Mouse (Mus musculus): ENCODE results near the gene Olfr370. TPM values are rescaled to one million over a fixed set of nuclear protein-coding genes. Genes with fewer than 3 reads are reported as not detected.

The Olfr370 gene
- not detected in 2 replicates for polyA plus RNA-seq (2015; fragmentation: Nextera tagmentation; extraction: Ambion mirVana)

DNA sequence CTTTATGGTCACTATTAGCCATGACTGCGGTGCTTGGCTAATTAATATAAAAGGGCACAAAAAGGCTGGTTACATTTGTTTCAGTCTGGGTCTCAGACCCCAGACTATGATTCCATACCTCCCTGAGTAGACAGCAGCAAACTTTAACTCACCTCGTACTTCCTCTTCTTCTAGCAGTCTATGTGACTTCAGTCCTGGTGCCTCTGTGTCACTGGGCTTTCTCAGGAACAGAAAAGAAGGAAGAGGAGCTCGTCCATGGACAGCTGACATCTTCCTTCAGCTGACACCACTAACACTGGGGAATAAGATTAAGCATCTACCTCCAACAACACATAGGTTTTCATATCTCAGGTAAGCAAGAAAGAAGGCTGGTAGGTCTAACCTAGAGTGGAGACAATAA is at the start of gene Olfr370:
TSS of gene Olfr370 (plus strand) at position 45 of the 400 bp plus-strand sequence.

DNA sequence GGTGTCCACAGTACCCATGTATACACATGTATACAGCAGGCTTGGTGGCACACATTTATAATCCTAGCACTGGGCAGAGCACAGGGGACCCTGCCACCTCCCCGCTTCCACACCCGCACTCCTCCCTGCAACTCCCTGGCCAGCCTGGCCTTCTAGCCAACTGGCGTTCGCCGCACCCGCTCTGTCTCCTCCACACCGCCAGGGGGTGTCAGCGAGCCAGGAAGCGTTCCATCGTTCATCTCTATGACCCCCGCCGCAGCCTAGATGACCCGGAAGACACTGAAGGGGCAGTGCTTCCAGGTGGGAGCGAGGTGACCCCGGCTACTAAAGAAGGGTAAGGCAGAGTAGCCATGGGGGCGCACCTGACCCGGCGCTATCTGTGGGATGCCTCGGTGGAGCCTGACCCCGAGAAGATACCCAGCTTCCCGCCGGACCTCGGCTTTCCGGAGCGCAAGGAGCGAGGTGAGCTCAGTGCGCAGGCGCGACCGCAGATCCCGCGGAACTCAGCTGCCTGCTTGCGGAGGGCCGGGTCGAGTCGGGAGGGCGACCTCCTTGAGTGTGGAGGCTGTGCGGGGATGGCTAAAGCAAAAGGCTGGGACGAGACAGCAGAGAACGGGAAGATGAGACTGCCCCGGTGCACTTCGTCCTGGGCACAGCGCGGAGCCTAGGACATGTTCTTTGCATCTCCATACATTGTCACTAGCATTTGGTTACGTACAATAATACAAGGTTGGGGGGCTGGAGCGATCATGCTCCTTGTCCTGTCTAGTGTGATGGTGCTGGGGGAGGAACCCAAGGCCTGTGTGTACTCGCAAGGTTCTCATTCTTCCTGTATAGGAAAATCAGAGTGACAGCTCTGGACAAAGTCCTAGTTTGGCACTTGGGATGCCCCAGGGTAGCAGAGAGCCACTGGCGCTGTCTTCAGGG is 31.2 kb downstream of the Olfr370 start, which contains the start of gene Ndufb7:
TSS of gene Ndufb7 (plus strand) at position 203 of the 927 bp plus-strand sequence.

Other genes with a start within 250 kb of the Olfr370 start
- gene Ucp1, start 245.4 kb upstream of the Olfr370 start, polyA plus RNA-seq (2015; fragmentation: Nextera tagmentation; extraction: Ambion mirVana) = not detected in 2 replicates
- gene Elmod2, start 203.3 kb upstream of the Olfr370 start, polyA plus RNA-seq (2015; fragmentation: Nextera tagmentation; extraction: Ambion mirVana) = 5.8 and 6.0 TPM in 2 replicates
- not detected in 2 replicates for gene Mgat4d, start 187.3 kb upstream of the Olfr370 start, polyA plus RNA-seq (2015; fragmentation: Nextera tagmentation; extraction: Ambion mirVana)
- gene Clgn, start 145.9 kb upstream of the Olfr370 start, polyA plus RNA-seq (2015; fragmentation: Nextera tagmentation; extraction: Ambion mirVana) = not detected in 2 replicates
- gene Scoc, start 77.4 kb upstream of the Olfr370 start, polyA plus RNA-seq (2015; fragmentation: Nextera tagmentation; extraction: Ambion mirVana) = 57.3 and 74.5 TPM in 2 replicates
- gene Ndufb7, start 30.9 kb downstream of the Olfr370 start, polyA plus RNA-seq (2015; fragmentation: Nextera tagmentation; extraction: Ambion mirVana) = 311 and 318 TPM in 2 replicates
- 299 and 319 TPM in 2 replicates for gene Tecr, start 72.2 kb downstream of the Olfr370 start, polyA plus RNA-seq (2015; fragmentation: Nextera tagmentation; extraction: Ambion mirVana)
- gene Dnajb1, start 72.4 kb downstream of the Olfr370 start, polyA plus RNA-seq (2015; fragmentation: Nextera tagmentation; extraction: Ambion mirVana) = 34.3 and 39.1 TPM in 2 replicates
- 164 and 171 TPM in 2 replicates for gene Gipc1, start 116.9 kb downstream of the Olfr370 start, polyA plus RNA-seq (2015; fragmentation: Nextera tagmentation; extraction: Ambion mirVana)
- gene Ptger1, start 130.9 kb downstream of the Olfr370 start, polyA plus RNA-seq (2015; fragmentation: Nextera tagmentation; extraction: Ambion mirVana) = 1.9 TPM in 2 replicates
- gene Pkn1, start 163.4 kb downstream of the Olfr370 start, polyA plus RNA-seq (2015; fragmentation: Nextera tagmentation; extraction: Ambion mirVana) = 18.8 and 19.6 TPM in 2 replicates
- gene Ddx39, start 179.4 kb downstream of the Olfr370 start, polyA plus RNA-seq (2015; fragmentation: Nextera tagmentation; extraction: Ambion mirVana) = 56.0 and 64.2 TPM in 2 replicates
- 63.6 and 72.3 TPM in 2 replicates for gene Adgre5, start 205.5 kb downstream of the Olfr370 start, polyA plus RNA-seq (2015; fragmentation: Nextera tagmentation; extraction: Ambion mirVana)